Mouse (Mus musculus) liver, embryonic 12.5 days (tissue): ENCODE measurements around the gene Gsta1. TPM values are rescaled to one million over a fixed set of nuclear protein-coding genes. Genes with fewer than 3 reads are reported as not detected.
"Not testable (repeated sequence)": the region's sequence is repeated elsewhere in the genome, so short reads cannot be mapped to it uniquely, and the experiment has no call there.

Source experiments
- ATAC-seq: fragments of 200-750 bp; cut with Nextera tagmentation; 2 replicates; pipeline ENCODE4 v1.8.0; 2017; ENCODE audit warnings: moderate number of reproducible peaks, mild to moderate bottlenecking, moderate library complexity
- H3K27ac ChIP-seq: fragments of 300-500 bp; sonication (generic); 2 replicates; pipeline ENCODE4 v1.5.1; 2016; ENCODE audit warnings: mild to moderate bottlenecking
- H3K27me3 ChIP-seq: fragments of 300-500 bp; sonication (generic); replicated peaks from 2 replicates; pipeline ENCODE4 v1.6.1; 2016; ENCODE audit warnings: mild to moderate bottlenecking, moderate library complexity
- H3K36me3 ChIP-seq: fragments of 300-500 bp; sonication (generic); 2 replicates; pipeline ENCODE4 v1.6.1; 2016; ENCODE audit warnings: mild to moderate bottlenecking, moderate library complexity
- H3K4me1 ChIP-seq: fragments of 300-500 bp; sonication (generic); 2 replicates; pipeline ENCODE4 v1.6.1; 2016
- H3K4me2 ChIP-seq: fragments of 300-500 bp; sonication (generic); 2 replicates; pipeline ENCODE4 v1.6.1; 2016; ENCODE audit warnings: mild to moderate bottlenecking, moderate library complexity
- H3K4me3 ChIP-seq: fragments of 300-500 bp; sonication (generic); 2 replicates; pipeline ENCODE4 v1.5.1; 2016; ENCODE audit warnings: mild to moderate bottlenecking, moderate library complexity
- H3K9ac ChIP-seq: fragments of 300-500 bp; sonication (generic); 2 replicates; pipeline ENCODE4 v1.6.1; 2016; ENCODE audit warnings: mild to moderate bottlenecking, moderate library complexity
- H3K9me3 ChIP-seq: fragments of 300-500 bp; sonication (generic); replicated peaks from 2 replicates; pipeline ENCODE4 v1.6.1; 2016; ENCODE audit warnings: mild to moderate bottlenecking, moderate library complexity
- WGBS: fragments of 180-500 bp; shearing (Covaris S2); methylation state at CpG from one replicate; pipeline ENCODE4 v1.1.7; 2016; ENCODE audit not compliant: insufficient replicate concordance; 5-methylcytosine and 5-hydroxymethylcytosine counted together
- polyA plus RNA-seq: library from polyadenylated mRNA; unstranded; fragments of >200 nt; fragmentation: Nextera tagmentation; extraction: Ambion mirVana; gene quantifications from 2 replicates; pipeline ENCODE4 v1.2.1, GENCODE M21; 2016

The Gsta1 gene
- not detected in 2 replicates for polyA plus RNA-seq

DNA sequence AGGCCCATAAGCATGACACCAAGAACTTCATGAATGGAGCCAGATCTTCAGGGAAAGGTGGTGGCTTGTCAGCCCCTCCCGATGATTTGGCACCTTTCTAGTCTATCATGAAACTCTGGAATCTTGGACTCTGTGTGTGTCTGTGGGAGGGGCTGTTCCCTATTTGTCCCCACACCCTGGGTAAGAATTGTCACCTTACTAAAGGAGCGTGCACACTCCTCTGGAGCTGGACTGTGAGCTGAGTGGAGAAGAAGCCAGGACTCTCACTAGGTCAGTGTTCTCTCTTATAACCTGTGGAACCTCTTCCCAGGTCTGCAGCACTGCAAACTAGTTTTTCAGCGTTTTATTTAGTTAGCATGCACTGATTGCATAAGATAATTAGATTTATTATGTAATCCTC, at the start of gene Gsta1:
Gsta1 (plus strand) TSS at position 196 of the 400 bp plus-strand sequence.
- not testable (repeated sequence) for H3K4me3 ChIP-seq, H3K27ac ChIP-seq, H3K36me3 ChIP-seq, H3K9me3 ChIP-seq, H3K4me1 ChIP-seq, H3K4me2 ChIP-seq, H3K9ac ChIP-seq, H3K27me3 ChIP-seq, ATAC-seq
- 46% methylated on average over 2 of the region's 3 CpGs for WGBS

DNA sequence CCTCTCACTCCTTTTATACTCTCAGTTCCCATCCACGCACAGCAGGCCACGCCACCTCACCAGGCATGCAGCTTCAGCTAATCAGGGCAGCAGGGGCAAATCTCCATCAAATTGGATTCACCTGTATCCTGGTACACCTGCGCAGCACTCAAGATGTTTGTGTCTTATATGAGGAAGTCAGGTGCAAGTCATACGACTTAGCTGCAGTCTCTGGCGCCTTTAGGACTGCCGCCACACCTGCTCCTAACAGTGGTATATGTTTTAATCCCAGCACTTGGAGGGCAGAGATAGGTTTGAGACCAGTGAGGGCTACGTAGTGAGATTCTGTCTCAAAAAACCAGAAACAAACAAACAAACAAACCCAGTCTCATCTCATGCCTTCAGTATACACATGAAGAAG, 48.0 kb upstream of the Gsta1 start, which contains the start of gene Gsta4:
Gsta4 (plus strand) TSS at position 301 of the 400 bp plus-strand sequence.
- WGBS, result 81% methylated on average over 5 of the region's 7 CpGs
- not testable (repeated sequence) for H3K27me3 ChIP-seq, H3K4me1 ChIP-seq, ATAC-seq, H3K9me3 ChIP-seq, H3K4me3 ChIP-seq, H3K4me2 ChIP-seq, H3K9ac ChIP-seq, H3K36me3 ChIP-seq, H3K27ac ChIP-seq

GRCm38 (mm10) chr9:78185686-78186085, 44.8 kb upstream of the Gsta1 start:
- Histone ChIP-seq H3K9me3 (no peaks in the 10 kb centered on the region), H3K9ac (no peak overlapping the region), H3K4me3 (no peak overlapping the region), H3K36me3 (no peaks in the 10 kb centered on the region), H3K4me1 (peaks cover 36% of the 10 kb centered on the region), H3K27me3 (no peaks in the 10 kb centered on the region), H3K27ac (no peak overlapping the region), H3K4me2 (no peak overlapping the region)
- WGBS, result 87% methylated on average over 9 of the region's 9 CpGs
- no peak for ATAC-seq

- H3K4me3 ChIP-seq, result no peak overlapping the region
- peak overlapping the region; percentile 36 for H3K4me2 ChIP-seq
- WGBS, result 31% methylated on average over 8 of the region's 8 CpGs
- H3K9ac ChIP-seq, result peak overlapping the region; percentile 46
- H3K9me3 ChIP-seq, result no peaks in the 10 kb centered on the region
- no peaks in the 10 kb centered on the region for H3K36me3 ChIP-seq
- peaks cover 66% of the 10 kb centered on the region for H3K4me1 ChIP-seq
- peak; percentile 81 for ATAC-seq
- no peaks in the 10 kb centered on the region for H3K27me3 ChIP-seq
- H3K27ac ChIP-seq, result peak overlapping the region; percentile 82
Observed at GRCm38 (mm10) chr9:78188910-78189309, 41.5 kb upstream of the Gsta1 start.

DNA sequence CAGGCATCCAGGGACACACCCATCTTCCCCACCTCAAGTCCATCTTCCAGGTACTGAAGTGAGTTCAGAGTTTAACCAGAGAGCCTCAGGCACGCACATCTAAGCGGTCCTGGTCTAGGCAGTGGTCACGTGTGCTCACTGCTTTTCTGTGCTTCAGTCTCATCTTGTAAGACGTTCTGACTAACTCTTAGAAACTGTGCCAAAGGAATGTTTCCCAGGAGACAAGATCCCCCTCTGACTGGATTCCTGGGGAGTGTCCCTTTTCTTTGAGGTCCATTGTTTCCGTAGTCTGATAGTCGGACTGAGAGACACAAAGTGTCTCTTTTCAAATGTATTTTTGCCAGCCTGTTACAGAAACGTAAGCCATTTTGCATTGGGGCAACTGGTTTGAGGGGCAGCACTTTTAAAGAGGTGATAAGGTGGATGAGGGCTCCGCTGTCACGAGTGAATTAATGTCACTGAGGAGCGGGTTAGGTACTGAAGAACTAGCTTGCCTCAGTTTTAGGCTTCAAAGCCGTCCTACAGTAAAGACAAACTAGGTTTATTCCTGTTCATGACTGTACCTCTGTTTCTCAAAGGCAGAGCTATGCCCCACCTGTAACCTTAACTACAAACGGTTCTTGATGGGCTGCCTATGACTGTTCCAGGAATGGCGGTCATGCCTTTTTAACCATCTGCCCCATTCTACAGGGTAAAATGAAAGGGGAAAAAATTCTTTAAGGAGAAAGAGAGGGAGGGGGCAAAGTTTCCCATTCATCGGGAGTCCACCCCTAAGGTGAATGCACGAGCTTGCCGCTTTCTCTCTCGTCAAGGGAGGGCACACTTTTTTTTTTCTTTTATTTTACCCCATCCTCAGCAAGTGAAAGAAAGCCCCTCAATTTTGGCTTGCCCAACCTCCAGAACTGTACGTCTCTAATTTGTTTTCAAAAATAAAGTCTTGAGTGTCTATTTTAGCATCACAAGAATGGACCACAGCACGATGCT, 39.5 kb upstream of the Gsta1 start:
- Histone ChIP-seq H3K4me1 (peaks cover 61% of the 10 kb centered on the region), H3K9me3 (no peaks in the 10 kb centered on the region), H3K9ac (peak overlapping the region; percentile 64), H3K36me3 (no peaks in the 10 kb centered on the region), H3K27ac (peak overlapping the region; percentile 64), H3K27me3 (no peaks in the 10 kb centered on the region), H3K4me2 (peak overlapping the region; percentile 80), H3K4me3 (peak overlapping the region; percentile 51)
- 0 out of 2 replicates have a peak, but pooled peaks have one; percentile 6 for ATAC-seq
- 11% methylated on average over 19 of the region's 19 CpGs for WGBS

- peak; percentile 67 for ATAC-seq
- Histone ChIP-seq H3K36me3 (no peaks in the 10 kb centered on the region), H3K9me3 (no peaks in the 10 kb centered on the region), H3K4me3 (peak overlapping the region; percentile 51), H3K4me1 (peaks cover 61% of the 10 kb centered on the region), H3K9ac (peak overlapping the region; percentile 64), H3K27ac (peak overlapping the region; percentile 64), H3K4me2 (peak overlapping the region; percentile 80), H3K27me3 (no peaks in the 10 kb centered on the region)
- under 1% methylated on average over 18 of the region's 18 CpGs for WGBS
Observed at GRCm38 (mm10) chr9:78191736-78192135, 38.7 kb upstream of the Gsta1 start.

DNA sequence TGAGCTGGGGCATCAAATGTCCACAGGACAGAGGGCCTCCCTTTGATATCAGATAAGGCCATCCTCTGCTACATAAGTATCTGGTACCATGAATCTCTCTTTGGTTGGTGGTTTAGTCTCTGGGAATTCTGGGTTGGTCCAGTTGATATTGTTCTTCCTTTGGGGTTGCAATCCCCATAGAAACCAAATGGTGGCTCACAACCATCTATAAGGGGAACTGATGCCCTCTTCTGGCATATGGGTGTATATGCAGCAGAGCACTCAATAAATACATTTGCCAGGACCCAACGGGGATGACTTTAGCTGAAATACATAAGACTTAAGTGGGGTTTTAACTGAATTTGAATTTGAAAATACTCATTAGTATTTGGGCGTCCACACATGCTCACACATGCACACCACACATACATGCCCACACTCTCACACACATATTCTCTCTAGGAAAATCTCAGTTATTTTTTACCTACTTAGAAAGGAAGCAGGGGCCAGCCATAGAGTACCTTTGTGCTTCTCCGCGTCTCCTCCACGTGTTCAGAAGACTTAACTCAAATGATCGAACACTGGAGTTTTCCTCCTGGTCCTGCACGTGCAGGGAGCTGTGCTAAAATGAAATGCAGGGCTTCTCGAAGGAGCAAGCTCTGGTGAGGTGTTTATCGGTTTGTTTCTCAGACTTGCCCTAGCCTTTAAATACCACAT, 36.4 kb upstream of the Gsta1 start:
- ATAC-seq, result no peak
- no peak overlapping the region for H3K4me3 ChIP-seq
- H3K27me3 ChIP-seq, result no peaks in the 10 kb centered on the region
- no peaks in the 10 kb centered on the region for H3K36me3 ChIP-seq
- no peak overlapping the region for H3K4me2 ChIP-seq
- H3K27ac ChIP-seq, result no peak overlapping the region
- no peak overlapping the region for H3K9ac ChIP-seq
- peaks cover 48% of the 10 kb centered on the region for H3K4me1 ChIP-seq
- no peaks in the 10 kb centered on the region for H3K9me3 ChIP-seq
- WGBS, result 38% methylated on average over 9 of the region's 9 CpGs

GRCm38 (mm10) chr9:78195034-78195433, 35.4 kb upstream of the Gsta1 start:
- peaks cover 38% of the 10 kb centered on the region for H3K4me1 ChIP-seq
- no peak for ATAC-seq
- H3K27ac ChIP-seq, result no peak overlapping the region
- no peaks in the 10 kb centered on the region for H3K9me3 ChIP-seq
- H3K27me3 ChIP-seq, result no peaks in the 10 kb centered on the region
- 82% methylated on average over 11 of the region's 11 CpGs for WGBS
- no peak overlapping the region for H3K4me2 ChIP-seq
- no peak overlapping the region for H3K9ac ChIP-seq
- H3K4me3 ChIP-seq, result no peak overlapping the region
- H3K36me3 ChIP-seq, result no peaks in the 10 kb centered on the region

- Histone ChIP-seq H3K4me3 (no peak overlapping the region), H3K9me3 (no peaks in the 10 kb centered on the region), H3K27me3 (no peaks in the 10 kb centered on the region), H3K36me3 (no peaks in the 10 kb centered on the region), H3K4me2 (no peak overlapping the region), H3K9ac (no peak overlapping the region), H3K27ac (no peak overlapping the region), H3K4me1 (peaks cover 11% of the 10 kb centered on the region; the same call in 1 of the 2 replicates)
- 85% methylated on average over 9 of the region's 9 CpGs for WGBS
- ATAC-seq, result no peak
Observed at GRCm38 (mm10) chr9:78197801-78198200, 32.7 kb upstream of the Gsta1 start.

DNA sequence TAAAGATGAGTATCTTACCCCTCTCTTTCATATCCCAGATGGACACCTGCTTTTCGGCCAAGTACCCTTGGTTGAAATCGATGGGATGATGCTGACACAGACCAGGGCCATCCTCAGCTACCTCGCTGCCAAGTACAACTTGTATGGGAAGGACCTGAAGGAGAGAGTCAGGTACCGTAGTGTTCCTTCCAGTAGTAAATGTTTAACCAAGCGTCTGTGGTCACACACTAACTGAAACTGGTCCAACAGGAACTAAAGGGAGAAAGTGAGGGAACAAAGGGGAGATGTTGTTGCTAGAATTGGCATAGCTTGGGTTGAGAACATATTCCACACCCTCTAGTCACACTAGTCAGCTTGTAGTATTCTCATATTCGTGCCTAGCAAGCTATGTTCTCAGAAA, 26.3 kb upstream of the Gsta1 start:
- Histone ChIP-seq H3K9me3 (no peaks in the 10 kb centered on the region), H3K27ac (no peak overlapping the region), H3K4me3 (no peak overlapping the region), H3K4me2 (no peak overlapping the region), H3K27me3 (no peaks in the 10 kb centered on the region), H3K9ac (no peak overlapping the region), H3K36me3 (peaks cover 3% of the 10 kb centered on the region; the same call in 1 of the 2 replicates), H3K4me1 (no peaks in the 10 kb centered on the region)
- ATAC-seq, result no peak
- 68% methylated on average over 6 of the region's 6 CpGs for WGBS

DNA sequence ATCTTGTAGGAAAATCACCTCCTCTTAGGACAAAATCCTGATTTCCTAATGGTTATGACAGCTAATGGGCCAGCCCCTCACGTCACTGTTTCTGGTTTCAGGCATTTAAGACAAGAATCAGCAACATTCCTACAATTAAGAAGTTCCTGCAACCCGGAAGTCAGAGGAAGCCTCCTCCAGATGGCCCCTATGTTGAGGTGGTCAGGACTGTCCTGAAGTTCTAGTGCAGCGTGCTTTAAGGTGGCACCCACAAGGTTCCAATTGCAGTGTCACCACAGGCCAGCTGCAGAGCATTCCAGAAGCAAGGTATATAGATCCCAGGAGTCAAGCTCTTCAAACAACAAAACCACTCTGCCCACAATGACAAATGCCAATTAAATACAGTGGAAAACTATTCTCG, 21.5 kb upstream of the Gsta1 start:
- no peaks in the 10 kb centered on the region for H3K27me3 ChIP-seq
- no peak overlapping the region for H3K9ac ChIP-seq
- ATAC-seq, result no peak
- H3K9me3 ChIP-seq, result no peaks in the 10 kb centered on the region
- H3K27ac ChIP-seq, result no peak overlapping the region
- H3K4me1 ChIP-seq, result peaks cover 10% of the 10 kb centered on the region; the same call in 1 of the 2 replicates
- no peak overlapping the region for H3K4me2 ChIP-seq
- H3K36me3 ChIP-seq, result peaks cover 3% of the 10 kb centered on the region; the same call in 1 of the 2 replicates
- H3K4me3 ChIP-seq, result no peak overlapping the region
- 43% methylated on average over 4 of the region's 4 CpGs for WGBS

- H3K36me3 ChIP-seq, result peaks cover 3% of the 10 kb centered on the region; the same call in 1 of the 2 replicates
- H3K9ac ChIP-seq, result no peak overlapping the region
- no peak overlapping the region for H3K27ac ChIP-seq
- H3K4me2 ChIP-seq, result no peak overlapping the region
- WGBS, result 70% methylated on average over 3 of the region's 3 CpGs
- H3K27me3 ChIP-seq, result no peaks in the 10 kb centered on the region
- no peaks in the 10 kb centered on the region for H3K9me3 ChIP-seq
- no peak overlapping the region for H3K4me3 ChIP-seq
- peaks cover 10% of the 10 kb centered on the region; the same call in 1 of the 2 replicates for H3K4me1 ChIP-seq
- no peak for ATAC-seq
Observed at GRCm38 (mm10) chr9:78210079-78210478, 20.4 kb upstream of the Gsta1 start.
